Mouse (Mus musculus) forebrain, embryonic 14.5 days (tissue): ENCODE data around the gene Mbnl1. TPM values are rescaled to one million over a fixed set of nuclear protein-coding genes. Genes with fewer than 3 reads are reported as not detected.

Experiments used
- ATAC-seq: fragments of 200-750 bp; cut with Nextera tagmentation; 2 replicates; pipeline ENCODE4 v1.8.0; 2017; ENCODE audit warnings: mild to moderate bottlenecking, moderate library complexity
- DNase-seq: peaks from one replicate; pipeline ENCODE4 v3.0.0-alpha.2; 2015; ENCODE audit warnings: low spot score
- H3K27ac ChIP-seq: fragments of 300-500 bp; sonication (generic); 2 replicates; pipeline ENCODE4 v1.5.1; 2014; ENCODE audit warnings: low read depth, mild to moderate bottlenecking, control low read depth, low read length, moderate library complexity
- H3K27me3 ChIP-seq: fragments of 300-500 bp; sonication (generic); replicated peaks from 2 replicates; pipeline ENCODE4 v1.6.1; 2014; ENCODE audit warnings: low read length, control low read depth, mixed read lengths; ENCODE audit not compliant: control insufficient read depth, insufficient read depth
- H3K36me3 ChIP-seq: fragments of 300-500 bp; sonication (generic); 2 replicates; pipeline ENCODE4 v1.6.1; 2014; ENCODE audit warnings: low read length, control low read depth; ENCODE audit not compliant: control insufficient read depth, insufficient read depth
- H3K4me1 ChIP-seq: fragments of 300-500 bp; sonication (generic); 2 replicates; pipeline ENCODE4 v1.6.1; 2014; ENCODE audit warnings: antibody characterized with exemption, low read length, control low read depth; ENCODE audit not compliant: control insufficient read depth, insufficient read depth
- H3K4me2 ChIP-seq: fragments of 300-500 bp; sonication (generic); 2 replicates; pipeline ENCODE4 v1.6.1; 2014; ENCODE audit warnings: mild to moderate bottlenecking, control low read depth, low read length
- H3K4me3 ChIP-seq: fragments of 300-500 bp; sonication (generic); 2 replicates; pipeline ENCODE4 v1.5.1; 2014; ENCODE audit warnings: low read depth, low read length, control low read depth
- H3K9ac ChIP-seq: fragments of 300-500 bp; sonication (generic); 2 replicates; pipeline ENCODE4 v1.6.1; 2014; ENCODE audit warnings: mild to moderate bottlenecking, low read length, control low read depth, moderate library complexity
- H3K9me3 ChIP-seq: fragments of 300-500 bp; sonication (generic); replicated peaks from 2 replicates; pipeline ENCODE4 v1.6.1; 2016; ENCODE audit warnings: low read length, control low read depth, mixed read lengths; ENCODE audit not compliant: control insufficient read depth
- WGBS: fragments of 180-500 bp; shearing (Covaris S2); extraction: QIAGEN DNeasy Blood & Tissue Kit; methylation state at CpG from one replicate; pipeline ENCODE4 v1.1.7; 2014; 5-methylcytosine and 5-hydroxymethylcytosine counted together
- polyA plus RNA-seq: library from polyadenylated mRNA; unstranded; fragments of >200 nt; fragmentation: Nextera tagmentation; extraction: Ambion mirVana; gene quantifications from 2 replicates; pipeline ENCODE4 v1.2.1, GENCODE M21; 2014

Mbnl1 gene
- polyA plus RNA-seq, 1 experiment from 2014 or later, result 43.9 TPM

DNA sequence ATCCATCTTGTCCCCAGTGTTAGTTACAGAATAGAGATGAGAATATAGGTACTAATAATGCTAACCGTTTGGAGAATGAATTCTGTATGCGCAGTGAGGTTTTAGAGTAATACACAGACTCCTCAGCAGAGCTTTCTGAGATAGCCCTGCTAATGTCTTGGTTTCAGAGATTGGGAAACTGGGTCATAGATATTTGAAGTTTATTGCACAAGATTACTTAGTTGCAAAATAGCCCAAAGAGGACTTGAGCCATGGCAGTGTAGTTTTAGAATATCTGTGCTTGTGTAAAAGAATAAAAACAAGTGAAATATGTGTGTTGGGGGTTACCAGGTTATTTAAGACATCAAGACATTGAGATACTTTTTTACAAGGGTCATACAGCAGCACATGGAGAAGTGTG is 35.3 kb downstream of the Mbnl1 start:
- Histone ChIP-seq H3K27ac (no peak overlapping the region), H3K9ac (no peak overlapping the region), H3K4me3 (no peak overlapping the region), H3K4me1 (peaks cover 9% of the 10 kb centered on the region), H3K9me3 (no peaks in the 10 kb centered on the region), H3K4me2 (no peak overlapping the region), H3K27me3 (no peaks in the 10 kb centered on the region), H3K36me3 (no peaks in the 10 kb centered on the region)
- no peak for ATAC-seq
- WGBS, result 94% methylated on average over 2 of the region's 2 CpGs
- DNase-seq, result no peak

DNA sequence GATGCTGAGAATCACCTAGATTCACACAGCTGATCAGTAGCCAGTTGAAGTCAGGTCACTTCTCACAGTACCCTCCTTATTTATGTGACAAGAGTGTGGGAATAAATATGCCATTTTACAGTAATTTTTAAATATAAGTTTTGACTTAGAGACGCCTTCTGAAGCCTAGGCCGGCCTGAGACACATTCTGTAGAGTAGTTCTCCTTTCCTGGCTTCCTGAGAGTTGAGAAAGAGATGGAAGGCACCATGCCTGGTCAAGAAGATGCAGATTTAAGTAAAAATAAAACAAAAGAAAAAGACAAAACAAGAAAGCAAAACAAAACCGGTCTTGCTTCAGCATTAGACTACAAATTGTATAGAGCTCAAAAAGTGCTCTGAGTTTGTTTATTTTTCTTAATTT is 38.6 kb downstream of the Mbnl1 start:
- no peak overlapping the region for H3K4me2 ChIP-seq
- WGBS, result 95% methylated on average over 3 of the region's 3 CpGs
- H3K4me1 ChIP-seq, result peaks cover 8% of the 10 kb centered on the region
- no peaks in the 10 kb centered on the region for H3K27me3 ChIP-seq
- H3K9me3 ChIP-seq, result no peaks in the 10 kb centered on the region
- no peak for ATAC-seq
- H3K36me3 ChIP-seq, result no peaks in the 10 kb centered on the region
- no peak for DNase-seq
- no peak overlapping the region for H3K9ac ChIP-seq
- no peak overlapping the region for H3K4me3 ChIP-seq
- H3K27ac ChIP-seq, result no peak overlapping the region

DNA sequence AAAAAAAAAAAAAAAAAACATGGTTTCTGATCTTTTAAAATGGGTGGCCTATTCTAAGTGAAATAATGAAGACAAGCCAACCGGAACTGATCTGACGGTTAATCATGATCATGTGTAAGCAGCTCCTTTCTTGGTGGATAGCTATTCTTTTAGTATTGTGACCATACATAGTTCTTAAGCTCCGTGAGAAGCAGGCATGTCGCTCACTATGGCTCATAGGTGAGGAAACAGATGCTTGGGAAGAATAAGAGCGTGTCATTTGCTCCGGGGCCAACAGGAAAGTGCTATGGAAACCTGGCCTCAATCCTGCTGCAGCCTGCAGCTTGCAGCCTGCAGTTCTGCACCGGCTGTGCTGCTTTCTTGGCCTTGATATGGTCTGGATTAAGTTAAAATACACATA is 40.7 kb downstream of the Mbnl1 start:
- no peaks in the 10 kb centered on the region for H3K9me3 ChIP-seq
- no peak overlapping the region for H3K27ac ChIP-seq
- DNase-seq, result peak; percentile 58
- H3K36me3 ChIP-seq, result no peaks in the 10 kb centered on the region
- ATAC-seq, result peak; percentile 81
- H3K4me2 ChIP-seq, result no peak overlapping the region
- 10% methylated on average over 7 of the region's 7 CpGs for WGBS
- H3K4me3 ChIP-seq, result no peak overlapping the region
- H3K27me3 ChIP-seq, result no peaks in the 10 kb centered on the region
- peaks cover 8% of the 10 kb centered on the region for H3K4me1 ChIP-seq
- H3K9ac ChIP-seq, result no peak overlapping the region

DNA sequence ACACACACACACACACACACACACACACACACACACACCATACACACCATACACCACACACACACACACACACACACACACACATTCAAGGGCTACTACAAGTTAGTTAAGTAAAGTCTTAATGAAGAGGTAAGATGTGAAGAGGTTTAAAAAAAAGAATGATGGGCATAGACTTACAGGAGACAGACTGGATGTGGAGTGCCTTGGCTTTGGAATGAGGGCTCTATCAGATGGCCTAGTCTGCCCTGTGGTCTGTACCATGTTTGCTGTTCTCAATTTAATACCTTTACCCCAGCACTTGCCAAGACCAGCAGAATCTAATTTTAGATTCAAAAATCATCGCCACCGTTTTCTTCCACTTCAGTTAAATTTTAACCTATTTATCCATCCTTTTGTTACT is 41.1 kb downstream of the Mbnl1 start:
- peaks cover 9% of the 10 kb centered on the region for H3K4me1 ChIP-seq
- H3K36me3 ChIP-seq, result no peaks in the 10 kb centered on the region
- no peak overlapping the region for H3K4me3 ChIP-seq
- H3K9ac ChIP-seq, result no peak overlapping the region
- DNase-seq (no peak), ATAC-seq (peak; percentile 38; the same call in 1 of the 2 replicates)
- no peaks in the 10 kb centered on the region for H3K27me3 ChIP-seq
- no peaks in the 10 kb centered on the region for H3K9me3 ChIP-seq
- 63% methylated on average over 2 of the region's 2 CpGs for WGBS
- H3K4me2 ChIP-seq, result no peak overlapping the region
- H3K27ac ChIP-seq, result no peak overlapping the region; the same call in 1 of the 2 replicates

DNA sequence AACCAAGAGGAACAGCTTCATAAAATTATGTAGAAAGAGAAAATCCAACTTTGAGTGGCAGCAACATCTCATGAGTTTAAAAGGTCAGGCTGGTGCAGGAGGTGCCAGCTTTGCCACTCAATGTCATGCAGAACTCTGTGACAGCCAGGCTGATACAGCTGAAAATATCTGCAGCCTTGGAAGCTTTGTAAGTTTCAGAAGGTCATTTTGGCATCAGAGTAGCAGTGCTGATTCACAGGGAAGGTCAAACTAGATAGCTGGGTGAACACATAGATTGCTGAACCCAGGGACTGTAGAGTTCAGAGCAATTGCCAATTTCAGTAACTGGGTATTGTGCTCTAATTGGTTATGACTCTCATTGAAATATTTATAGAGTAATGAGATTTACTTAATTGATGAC is 42.8 kb downstream of the Mbnl1 start:
- no peak overlapping the region for H3K27ac ChIP-seq
- no peak overlapping the region for H3K4me2 ChIP-seq
- H3K27me3 ChIP-seq, result no peaks in the 10 kb centered on the region
- no peak for ATAC-seq
- peaks cover 10% of the 10 kb centered on the region for H3K4me1 ChIP-seq
- no peak for DNase-seq
- no peak overlapping the region for H3K4me3 ChIP-seq
- H3K9me3 ChIP-seq, result no peaks in the 10 kb centered on the region
- H3K9ac ChIP-seq, result no peak overlapping the region
- H3K36me3 ChIP-seq, result no peaks in the 10 kb centered on the region

DNA sequence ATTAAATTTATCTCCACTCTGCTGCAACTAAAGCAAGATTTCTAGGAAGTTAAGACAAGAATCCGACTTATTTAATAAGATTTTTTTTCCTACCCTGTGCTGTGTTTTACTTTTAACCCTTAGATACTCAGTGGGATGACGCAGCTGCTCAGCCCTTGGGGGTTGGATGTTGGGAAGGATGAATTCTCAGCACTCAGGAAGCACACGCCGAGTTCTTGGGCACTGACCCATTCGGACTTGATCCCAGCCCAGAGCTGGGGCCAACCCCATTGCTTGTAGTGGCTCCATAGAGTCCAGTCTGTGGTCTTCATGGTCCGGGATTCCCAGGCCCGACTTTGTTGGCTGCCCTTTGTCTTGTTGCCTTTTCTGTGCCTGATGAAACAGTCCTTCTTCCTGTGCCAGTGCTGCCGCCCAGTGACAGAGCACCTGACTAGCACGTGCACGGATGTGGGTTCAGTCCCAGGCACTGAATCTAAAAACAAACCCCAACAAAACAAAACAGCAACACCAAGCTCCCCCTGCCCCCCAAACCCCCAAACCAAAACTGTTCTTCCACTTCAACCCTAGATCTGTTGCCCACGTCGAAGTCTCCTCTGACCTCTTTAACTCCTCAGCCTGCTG is 43.5 kb downstream of the Mbnl1 start:
- WGBS, result 35% methylated on average over 12 of the region's 12 CpGs
- ATAC-seq (peak; percentile 24; the same call in 1 of the 2 replicates), DNase-seq (no peak)
- no peaks in the 10 kb centered on the region for H3K27me3 ChIP-seq
- peaks cover 10% of the 10 kb centered on the region for H3K4me1 ChIP-seq
- H3K4me3 ChIP-seq, result no peak overlapping the region
- H3K4me2 ChIP-seq, result no peak overlapping the region
- no peaks in the 10 kb centered on the region for H3K9me3 ChIP-seq
- H3K36me3 ChIP-seq, result no peaks in the 10 kb centered on the region
- H3K27ac ChIP-seq, result no peak overlapping the region
- H3K9ac ChIP-seq, result no peak overlapping the region

DNA sequence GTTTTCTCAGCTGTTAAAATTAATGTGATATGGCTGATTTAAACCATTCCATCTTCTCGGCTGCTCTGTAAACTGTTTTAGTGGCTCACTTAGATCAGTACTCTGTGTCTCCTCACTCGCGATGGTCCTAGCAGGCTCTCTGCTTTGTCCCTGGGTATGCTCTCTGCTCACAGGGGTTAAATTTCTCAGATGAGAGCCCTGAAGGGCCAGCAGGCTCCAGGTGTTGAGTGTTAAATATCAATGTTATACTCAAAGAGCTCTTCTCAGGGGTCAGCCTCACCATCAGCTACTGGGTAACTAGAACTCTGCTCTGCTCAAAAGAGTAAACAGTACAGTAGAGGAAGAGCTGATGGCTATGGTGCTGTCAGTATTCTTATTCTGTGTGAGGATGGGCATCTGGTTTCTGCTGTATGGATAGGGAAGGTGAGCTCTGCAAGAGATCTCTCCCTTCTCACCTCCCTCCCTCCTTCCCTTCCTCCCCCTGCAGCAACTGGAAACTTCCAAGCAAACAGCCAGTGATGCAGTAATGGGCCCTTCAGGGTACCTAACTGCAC is 44.7 kb downstream of the Mbnl1 start:
- ATAC-seq, result no peak
- H3K36me3 ChIP-seq, result no peaks in the 10 kb centered on the region
- H3K9me3 ChIP-seq, result no peaks in the 10 kb centered on the region
- H3K4me1 ChIP-seq, result peaks cover 10% of the 10 kb centered on the region
- H3K27me3 ChIP-seq, result no peaks in the 10 kb centered on the region
- H3K9ac ChIP-seq, result no peak overlapping the region
- no peak overlapping the region for H3K27ac ChIP-seq
- H3K4me3 ChIP-seq, result no peak overlapping the region
- no peak overlapping the region for H3K4me2 ChIP-seq
- WGBS, result 84% methylated on average over 3 of the region's 3 CpGs
- no peak for DNase-seq

DNA sequence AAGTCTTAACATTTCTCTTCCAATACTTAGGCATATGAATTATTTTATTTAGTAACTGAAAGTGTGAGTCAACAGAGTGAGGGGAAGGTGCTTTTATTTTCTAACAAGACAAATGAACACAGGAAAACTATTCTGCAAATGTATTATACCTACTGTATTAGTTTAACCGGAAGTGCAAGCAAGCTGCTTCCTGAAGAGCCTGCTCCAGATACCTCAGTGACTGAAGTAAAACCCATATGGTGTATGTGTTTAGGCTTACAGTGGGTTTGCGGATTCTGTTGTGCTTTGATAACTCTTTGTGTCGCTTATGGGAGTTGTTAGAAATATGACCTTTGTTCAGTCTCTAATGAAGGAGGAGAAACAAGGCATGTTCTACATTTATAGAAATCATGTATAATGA is 46.7 kb downstream of the Mbnl1 start:
- H3K9me3 ChIP-seq, result no peaks in the 10 kb centered on the region
- H3K36me3 ChIP-seq, result no peaks in the 10 kb centered on the region
- DNase-seq (no peak), ATAC-seq (no peak)
- H3K4me2 ChIP-seq, result no peak overlapping the region
- no peaks in the 10 kb centered on the region for H3K27me3 ChIP-seq
- H3K27ac ChIP-seq, result no peak overlapping the region
- H3K4me1 ChIP-seq, result peaks cover 2% of the 10 kb centered on the region; the same call in 1 of the 2 replicates
- H3K4me3 ChIP-seq, result no peak overlapping the region
- WGBS, result 79% methylated on average over 3 of the region's 3 CpGs
- no peak overlapping the region for H3K9ac ChIP-seq

DNA sequence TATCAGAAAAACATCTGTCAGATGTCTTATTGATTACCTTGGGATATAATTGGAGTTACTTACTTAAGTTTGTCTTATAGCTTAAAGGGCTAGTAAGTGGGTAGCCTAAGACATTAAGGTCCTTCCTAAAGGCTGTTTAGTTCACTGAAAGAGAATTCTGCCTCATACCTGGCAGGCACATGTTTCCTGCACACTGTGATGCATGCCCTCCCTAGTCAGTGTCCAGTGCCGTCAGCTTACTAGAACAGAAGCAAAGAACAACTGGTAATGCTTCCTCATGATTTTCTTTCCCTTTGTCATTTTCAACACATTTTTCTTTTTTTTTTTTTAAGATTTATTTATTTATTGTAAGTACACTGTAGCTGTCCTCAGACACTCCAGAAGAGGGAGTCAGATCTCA is 51.5 kb downstream of the Mbnl1 start:
- DNase-seq (no peak), ATAC-seq (no peak)
- H3K4me1 ChIP-seq, result peaks cover 10% of the 10 kb centered on the region
- H3K27ac ChIP-seq, result no peak overlapping the region
- H3K27me3 ChIP-seq, result no peaks in the 10 kb centered on the region
- no peaks in the 10 kb centered on the region for H3K9me3 ChIP-seq
- no peak overlapping the region for H3K9ac ChIP-seq
- H3K36me3 ChIP-seq, result no peaks in the 10 kb centered on the region
- no peak overlapping the region for H3K4me2 ChIP-seq
- WGBS, result 94% methylated on average over 1 of the region's 1 CpGs
- H3K4me3 ChIP-seq, result no peak overlapping the region
